Mouse (Mus musculus): ENCODE data around the gene Traf3ip3. TPM values are rescaled to one million over a fixed set of nuclear protein-coding genes. Genes with fewer than 3 reads are reported as not detected.

The Traf3ip3 gene
- total and polyA plus RNA-seq, 3 experiments: 60.9 to 72.9 (median 68.8) TPM

- no peak overlapping the region for H3K27ac ChIP-seq (ENCODE audit: insufficient read depth, low read depth)
- H3K4me3 ChIP-seq (replicated peaks in 1 of 3; ENCODE audit: low read depth in 2 of 3, low read length in 2 of 3, poor library complexity in 1 of 3): no peak overlapping the region
- H3K79me2 ChIP-seq (replicated peaks; ENCODE audit: control insufficient read depth, extremely low read depth, insufficient read depth, poor library complexity, severe bottlenecking): no peaks in the 10 kb centered on the region
- in situ Hi-C loops (cut with MboI; ENCODE audit: low pct_ligation_motif_present, low pct_unique_long_range_greater_than_20kb, low sequenced_read_pairs): loop anchor here (5.0 kb wide), 1 partner anchor 43 kb away; the partner anchor contains the start of gene Lamb3
- H3K36me3 ChIP-seq (replicated peaks in 1 of 2; ENCODE audit: control insufficient read depth in 1 of 2, insufficient read depth in 1 of 2, low read length in 1 of 2): peaks cover 4 to 18% of the 10 kb centered on the region in 2 experiments
- no peak overlapping the region for H3K4me2 ChIP-seq (ENCODE audit: insufficient read depth, low read depth, poor library complexity, severe bottlenecking)
- no peak overlapping the region for H3K9ac ChIP-seq (ENCODE audit: insufficient read depth, low read depth)
- no peaks in the 10 kb centered on the region for H3K9me3 ChIP-seq (replicated peaks; ENCODE audit: low read length)
- peaks cover 8 to 63% of the 10 kb centered on the region in 2 experiments for H3K4me1 ChIP-seq (ENCODE audit: control insufficient read depth in 1 of 2, insufficient read depth in 2 of 2)
- TF ChIP-seq MEF2A (IDR thresholded peaks at IDR 0.05; ENCODE audit: borderline replicate concordance, low read depth, low read length): no peak
- TF ChIP-seq HCFC1 (IDR thresholded peaks at IDR 0.05; ENCODE audit: low read depth, low read length): no peak
- TF ChIP-seq TBP (conservative IDR thresholded peaks at IDR 0.05; ENCODE audit: low read depth, low read length): no peak
- no peak for TF ChIP-seq ZMIZ1 (IDR thresholded peaks at IDR 0.05; ENCODE audit: low read depth, low read length)
- no peak for TF ChIP-seq MXI1 (IDR thresholded peaks at IDR 0.05; ENCODE audit: low read depth, low read length)
- TF ChIP-seq RCOR1 (conservative IDR thresholded peaks at IDR 0.05; ENCODE audit: low read depth, low read length): no peak
- no peak for TF ChIP-seq NELFE (IDR thresholded peaks at IDR 0.05; ENCODE audit: low read depth, low read length)
- no peak for TF ChIP-seq E2F4 (IDR thresholded peaks at IDR 0.05; ENCODE audit: insufficient replicate concordance, low read depth, low read length)
- TF ChIP-seq ELF1 (IDR thresholded peaks at IDR 0.05; ENCODE audit: low read depth, low read length): no peak
- TF ChIP-seq RAD21 (IDR thresholded peaks at IDR 0.05; ENCODE audit: low read depth, low read length): no peak
- TF ChIP-seq CHD2 (IDR thresholded peaks at IDR 0.05; ENCODE audit: low read length): no peak
- no peak for TF ChIP-seq USF2 (conservative IDR thresholded peaks at IDR 0.05; ENCODE audit: low read depth, low read length)
- dilution Hi-C loops (cut with MboI; ENCODE audit: extremely low pct_ligation_motif_present, extremely low pct_unique_long_range_greater_than_20kb, low sequenced_read_pairs): no loop called here
- H3K27me3 ChIP-seq (replicated peaks): no peaks in the 10 kb centered on the region
- no peak for DNase-seq (ENCODE audit: extremely low read depth)
These were observed 48.5 kb upstream of the Traf3ip3 start for GRCm38 (mm10) chr1:193250026-193250425.

GRCm38 (mm10) chr1:193244235-193244634 is 42.7 kb upstream of the Traf3ip3 start:
- in situ Hi-C loops (cut with MboI; ENCODE audit: low pct_ligation_motif_present, low pct_unique_long_range_greater_than_20kb, low sequenced_read_pairs): no loop called here
- Histone ChIP-seq H3K4me3 (replicated peaks in 1 of 3; ENCODE audit: low read depth in 2 of 3, low read length in 2 of 3, poor library complexity in 1 of 3) (no peak overlapping the region), H3K9me3 (replicated peaks; ENCODE audit: low read length) (no peaks in the 10 kb centered on the region), H3K9ac (ENCODE audit: insufficient read depth, low read depth) (no peak overlapping the region), H3K27me3 (replicated peaks) (no peaks in the 10 kb centered on the region), H3K36me3 (replicated peaks in 1 of 2; ENCODE audit: control insufficient read depth in 1 of 2, insufficient read depth in 1 of 2, low read length in 1 of 2) (peaks cover 3 to 15% of the 10 kb centered on the region in 2 experiments), H3K4me2 (ENCODE audit: insufficient read depth, low read depth, poor library complexity, severe bottlenecking) (no peak overlapping the region), H3K4me1 (ENCODE audit: control insufficient read depth in 1 of 2, insufficient read depth in 2 of 2) (peaks cover 14 to 54% of the 10 kb centered on the region in 2 experiments), H3K27ac (ENCODE audit: insufficient read depth, low read depth) (no peak overlapping the region), H3K79me2 (replicated peaks; ENCODE audit: control insufficient read depth, extremely low read depth, insufficient read depth, poor library complexity, severe bottlenecking) (no peaks in the 10 kb centered on the region)
- dilution Hi-C loops (cut with MboI; ENCODE audit: extremely low pct_ligation_motif_present, extremely low pct_unique_long_range_greater_than_20kb, low sequenced_read_pairs): no loop called here
- no peak for TF ChIP-seq MAFK (IDR thresholded peaks at IDR 0.05; ENCODE audit: insufficient replicate concordance, low read length)
- no peak for TF ChIP-seq ZKSCAN1 (IDR thresholded peaks at IDR 0.05; ENCODE audit: borderline replicate concordance, low read depth, low read length)
- TF ChIP-seq SMC3 (IDR thresholded peaks at IDR 0.05; ENCODE audit: low read depth, low read length): no peak
- no peak for TF ChIP-seq SIN3A (IDR thresholded peaks at IDR 0.05; ENCODE audit: low read length)
- TF ChIP-seq UBTF (IDR thresholded peaks at IDR 0.05; ENCODE audit: low read depth, low read length): no peak
- TF ChIP-seq ZNF384 (IDR thresholded peaks at IDR 0.05; ENCODE audit: low read depth, low read length): no peak
- no peak for TF ChIP-seq TBP (conservative IDR thresholded peaks at IDR 0.05; ENCODE audit: low read depth, low read length)
- no peak for TF ChIP-seq GABPA (IDR thresholded peaks at IDR 0.05; ENCODE audit: insufficient replicate concordance, low read depth, low read length)
- TF ChIP-seq NELFE (IDR thresholded peaks at IDR 0.05; ENCODE audit: low read depth, low read length): no peak
- no peak for TF ChIP-seq CTCF (conservative IDR thresholded peaks at IDR 0.05 in 1 of 2, IDR thresholded peaks at IDR 0.05 in 1 of 2; ENCODE audit: low read depth in 2 of 2, low read length in 2 of 2)
- no peak for TF ChIP-seq CHD2 (IDR thresholded peaks at IDR 0.05; ENCODE audit: low read length)
- TF ChIP-seq CHD1 (IDR thresholded peaks at IDR 0.05; ENCODE audit: low read depth, low read length): no peak
- TF ChIP-seq ETS1 (conservative IDR thresholded peaks at IDR 0.05; ENCODE audit: low read depth, low read length): no peak
- TF ChIP-seq KAT2A (IDR thresholded peaks at IDR 0.05; ENCODE audit: insufficient replicate concordance, low read length): no peak
- no peak for TF ChIP-seq RCOR1 (conservative IDR thresholded peaks at IDR 0.05; ENCODE audit: low read depth, low read length)
- no peak for TF ChIP-seq PAX5 (IDR thresholded peaks at IDR 0.05; ENCODE audit: low read length)
- no peak for TF ChIP-seq JUND (conservative IDR thresholded peaks at IDR 0.05; ENCODE audit: low read depth, low read length)
- TF ChIP-seq IRF4 (IDR thresholded peaks at IDR 0.05; ENCODE audit: low read depth, low read length): no peak
- DNase-seq (ENCODE audit: extremely low read depth): no peak
